Mouse (Mus musculus) hindbrain, embryonic 11.5 days (tissue): Measurements from ENCODE around the gene Fam43b. TPM values are rescaled to one million over a fixed set of nuclear protein-coding genes. Genes with fewer than 3 reads are reported as not detected.

Source experiments
- ATAC-seq: fragments of 200-750 bp; cut with Nextera tagmentation; 2 replicates; pipeline ENCODE4 v1.8.0; 2017; ENCODE audit warnings: mild to moderate bottlenecking, moderate TSS enrichment, moderate library complexity; ENCODE audit not compliant: low FRiP score
- DNase-seq: peaks from one replicate; pipeline ENCODE4 v3.0.0-alpha.2; 2015; ENCODE audit warnings: low spot score
- H3K27ac ChIP-seq: fragments of 300-500 bp; sonication (generic); 2 replicates; pipeline ENCODE4 v1.5.1; 2014; ENCODE audit warnings: mild to moderate bottlenecking, low read depth, low read length
- H3K27me3 ChIP-seq: fragments of 300-500 bp; sonication (generic); 2 replicates; pipeline ENCODE4 v1.6.1; 2014; ENCODE audit warnings: mild to moderate bottlenecking, low read length, moderate library complexity, mixed read lengths; ENCODE audit not compliant: control insufficient read depth, insufficient read depth
- H3K36me3 ChIP-seq: fragments of 300-500 bp; sonication (generic); 2 replicates; pipeline ENCODE4 v1.6.1; 2014; ENCODE audit warnings: mild to moderate bottlenecking, low read length, moderate library complexity, mixed read lengths; ENCODE audit not compliant: control insufficient read depth, insufficient read depth
- H3K4me1 ChIP-seq: fragments of 300-500 bp; sonication (generic); replicated peaks from 2 replicates; pipeline ENCODE4 v1.6.1; 2014; ENCODE audit warnings: low read length, mixed read lengths; ENCODE audit not compliant: control insufficient read depth, insufficient read depth
- H3K4me2 ChIP-seq: fragments of 300-500 bp; sonication (generic); replicated peaks from 2 replicates; pipeline ENCODE4 v1.6.1; 2014; ENCODE audit warnings: mild to moderate bottlenecking, low read depth, low read length
- H3K4me3 ChIP-seq: fragments of 300-500 bp; sonication (generic); 2 replicates; pipeline ENCODE4 v1.5.1; 2014; ENCODE audit warnings: low read depth, low read length
- H3K9ac ChIP-seq: fragments of 300-500 bp; sonication (generic); 2 replicates; pipeline ENCODE4 v1.6.1; 2014; ENCODE audit warnings: low read depth, low read length
- H3K9me3 ChIP-seq: fragments of 300-500 bp; sonication (generic); 2 replicates; pipeline ENCODE4 v1.6.1; 2016; ENCODE audit warnings: low read length; ENCODE audit not compliant: control insufficient read depth
- WGBS: fragments of 180-500 bp; shearing (Covaris S2); extraction: QIAGEN DNeasy Blood & Tissue Kit; methylation state at CpG from one replicate; pipeline ENCODE4 v1.1.7; 2014; 5-methylcytosine and 5-hydroxymethylcytosine counted together
- polyA plus RNA-seq: library from polyadenylated mRNA; unstranded; fragments of >200 nt; fragmentation: Nextera tagmentation; extraction: Ambion mirVana; gene quantifications from 2 replicates; pipeline ENCODE4 v1.2.1, GENCODE M21; 2014

The Fam43b gene
- polyA plus RNA-seq, 1 experiment from 2014 or later, result not detected

DNA sequence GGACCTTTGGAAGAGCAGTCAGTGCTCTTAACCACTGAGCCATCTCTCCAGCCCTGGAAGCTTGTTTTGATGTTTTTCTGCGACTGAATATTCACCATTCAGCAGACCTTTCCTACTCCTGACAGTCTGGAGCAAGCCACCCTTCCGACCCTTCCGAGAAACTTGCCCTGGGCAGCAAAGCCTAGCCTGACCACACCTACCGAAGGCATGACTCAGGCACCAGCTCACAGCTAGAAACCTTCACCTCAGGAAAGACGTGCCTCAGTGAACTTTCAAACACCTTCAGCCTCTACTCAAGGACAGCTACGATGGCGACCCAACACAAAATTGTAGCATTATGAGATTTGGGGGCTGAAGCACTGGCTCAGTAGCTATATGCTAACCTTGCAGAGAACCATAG lies 33.4 kb downstream of the Fam43b start:
- Histone ChIP-seq H3K9me3 (no peaks in the 10 kb centered on the region), H3K4me3 (no peak overlapping the region), H3K4me2 (no peak overlapping the region), H3K9ac (no peak overlapping the region), H3K4me1 (no peaks in the 10 kb centered on the region), H3K36me3 (no peaks in the 10 kb centered on the region), H3K27ac (no peak overlapping the region), H3K27me3 (peaks cover 5% of the 10 kb centered on the region)
- DNase-seq (no peak), ATAC-seq (no peak)
- WGBS, result 83% methylated on average over 7 of the region's 7 CpGs

DNA sequence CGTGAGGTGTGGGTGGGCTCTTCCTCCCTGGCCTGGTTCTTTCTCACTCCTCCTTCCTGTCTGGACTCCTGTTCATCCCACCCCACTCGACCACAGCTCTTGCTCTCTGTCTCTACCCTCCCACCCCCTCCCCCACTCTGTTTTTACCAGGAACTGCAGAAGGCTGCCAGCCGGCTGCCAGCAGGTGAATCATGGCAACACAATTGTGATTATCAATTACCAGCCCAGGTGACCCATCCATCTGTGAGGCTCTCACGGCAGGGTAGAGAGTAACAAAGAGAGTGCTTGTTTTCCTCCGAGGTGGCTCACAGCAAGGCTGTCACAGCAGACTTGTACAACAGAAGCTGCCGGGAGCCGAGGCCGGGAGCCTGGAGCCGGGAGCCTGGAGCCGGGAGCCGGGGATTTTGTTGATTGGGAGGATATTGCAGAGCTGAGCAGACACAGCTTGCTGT lies 34.9 kb downstream of the Fam43b start:
- ATAC-seq, result no peak

DNA sequence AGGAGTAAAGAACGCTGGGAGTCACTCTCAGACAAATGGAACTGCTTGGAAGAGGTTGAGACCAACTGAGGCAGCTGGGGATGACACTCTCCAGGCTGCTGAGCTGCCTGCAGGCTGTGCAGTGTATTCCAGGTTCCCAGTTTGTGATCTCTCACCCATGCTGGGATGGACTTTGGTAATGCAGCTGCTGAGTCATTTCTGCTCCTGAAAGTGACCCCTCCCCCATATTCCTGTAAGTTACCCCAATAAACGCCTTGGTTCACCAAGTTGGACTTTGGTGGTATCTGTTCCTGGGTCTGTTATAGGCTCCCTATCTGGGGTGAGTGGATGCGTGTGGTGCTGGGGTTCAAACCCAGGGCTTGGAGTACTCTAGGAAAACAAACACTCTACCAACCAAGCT lies 38.2 kb downstream of the Fam43b start:
- ATAC-seq (no peak), DNase-seq (no peak)
- Histone ChIP-seq H3K36me3 (no peaks in the 10 kb centered on the region), H3K27me3 (no peaks in the 10 kb centered on the region), H3K9ac (no peak overlapping the region), H3K4me3 (no peak overlapping the region), H3K4me2 (no peak overlapping the region), H3K4me1 (no peaks in the 10 kb centered on the region), H3K9me3 (no peaks in the 10 kb centered on the region), H3K27ac (no peak overlapping the region)
- 78% methylated on average over 3 of the region's 3 CpGs for WGBS

More for the DNA sequence above, 34.9 kb downstream of the Fam43b start:
- Histone ChIP-seq H3K4me2 (peak overlapping the region; percentile 15; the same call in 1 of the 2 replicates), H3K9ac (0 out of 2 replicates have a peak overlapping the region, but pooled peaks have one; percentile 21), H3K36me3 (no peaks in the 10 kb centered on the region), H3K9me3 (no peaks in the 10 kb centered on the region), H3K27ac (no peak overlapping the region), H3K4me3 (no peak overlapping the region), H3K27me3 (no peaks in the 10 kb centered on the region), H3K4me1 (no peaks in the 10 kb centered on the region)
- 7% methylated on average over 11 of the region's 11 CpGs for WGBS
- DNase-seq, result peak; percentile 36

DNA sequence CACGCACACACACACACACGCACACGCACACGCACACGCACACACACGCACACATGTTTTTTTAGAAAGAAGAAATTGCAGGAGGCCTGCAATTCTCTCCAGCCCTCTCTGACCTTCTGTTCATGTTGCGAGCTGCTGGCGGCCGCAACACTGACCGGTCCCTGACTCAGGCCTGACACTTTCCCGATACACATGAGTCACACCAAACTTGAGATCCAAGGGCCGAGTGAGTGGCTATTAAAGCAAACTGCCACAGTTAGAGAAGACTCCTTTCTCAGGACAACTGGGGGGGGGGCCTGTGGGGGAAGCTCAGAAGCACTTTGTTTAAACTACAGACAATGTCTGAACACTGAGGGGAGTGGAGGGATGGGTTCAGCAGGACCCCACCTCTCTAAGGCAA lies 39.8 kb downstream of the Fam43b start:
- Histone ChIP-seq H3K4me2 (no peak overlapping the region), H3K27me3 (no peaks in the 10 kb centered on the region), H3K9me3 (no peaks in the 10 kb centered on the region), H3K9ac (no peak overlapping the region), H3K27ac (no peak overlapping the region), H3K36me3 (no peaks in the 10 kb centered on the region), H3K4me3 (no peak overlapping the region), H3K4me1 (no peaks in the 10 kb centered on the region)
- DNase-seq, result no peak
- 95% methylated on average over 12 of the region's 12 CpGs for WGBS
- ATAC-seq, result no peak

DNA sequence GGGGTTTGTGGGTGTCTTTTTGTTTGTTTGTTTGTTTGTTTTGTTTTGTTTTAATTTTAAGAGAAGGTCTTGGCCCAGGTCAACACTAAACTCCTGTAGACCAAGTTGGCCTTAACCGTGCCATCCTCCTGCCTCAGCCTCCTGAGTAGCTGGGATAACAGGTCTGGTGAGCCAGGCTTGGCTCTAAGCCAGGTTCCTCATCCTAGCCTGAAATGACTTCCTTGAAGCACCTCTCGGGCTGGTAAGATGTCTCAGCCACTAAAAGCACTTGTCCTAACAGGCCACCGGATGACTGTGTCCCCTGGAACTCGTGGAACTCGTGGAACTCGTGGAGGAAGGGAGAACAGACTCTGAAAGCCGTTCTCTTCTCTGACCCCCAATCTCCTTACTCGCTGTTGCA lies 40.2 kb downstream of the Fam43b start:
- H3K9me3 ChIP-seq, result no peaks in the 10 kb centered on the region
- ATAC-seq (no peak), DNase-seq (no peak)
- 81% methylated on average over 8 of the region's 8 CpGs for WGBS
- H3K4me3 ChIP-seq, result no peak overlapping the region
- no peak overlapping the region for H3K9ac ChIP-seq
- no peaks in the 10 kb centered on the region for H3K27me3 ChIP-seq
- no peaks in the 10 kb centered on the region for H3K36me3 ChIP-seq
- no peak overlapping the region for H3K27ac ChIP-seq
- H3K4me2 ChIP-seq, result no peak overlapping the region
- H3K4me1 ChIP-seq, result no peaks in the 10 kb centered on the region

DNA sequence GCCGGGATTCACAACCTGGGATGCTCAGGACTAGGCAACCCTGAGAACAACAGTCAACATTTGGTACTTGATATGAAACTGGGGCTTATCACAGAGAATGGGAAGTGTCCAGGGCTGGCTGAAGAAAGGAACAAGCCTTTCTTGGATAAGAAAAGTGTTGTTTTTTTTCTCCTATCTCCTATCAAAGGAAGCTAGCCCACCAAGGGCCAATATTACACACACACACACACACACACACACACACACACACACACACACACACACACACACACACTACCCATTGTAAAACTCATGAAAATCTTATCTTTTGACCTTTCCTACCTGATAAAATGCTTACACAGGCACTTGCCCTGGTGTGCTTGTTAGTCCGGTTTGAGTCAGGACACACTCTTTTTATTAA lies 40.8 kb downstream of the Fam43b start:
- WGBS, result 96% methylated on average over 2 of the region's 2 CpGs
- Histone ChIP-seq H3K27ac (no peak overlapping the region), H3K27me3 (no peaks in the 10 kb centered on the region), H3K9ac (no peak overlapping the region), H3K4me2 (no peak overlapping the region), H3K4me3 (no peak overlapping the region), H3K36me3 (no peaks in the 10 kb centered on the region), H3K9me3 (no peaks in the 10 kb centered on the region), H3K4me1 (no peaks in the 10 kb centered on the region)
- DNase-seq (no peak), ATAC-seq (no peak)

DNA sequence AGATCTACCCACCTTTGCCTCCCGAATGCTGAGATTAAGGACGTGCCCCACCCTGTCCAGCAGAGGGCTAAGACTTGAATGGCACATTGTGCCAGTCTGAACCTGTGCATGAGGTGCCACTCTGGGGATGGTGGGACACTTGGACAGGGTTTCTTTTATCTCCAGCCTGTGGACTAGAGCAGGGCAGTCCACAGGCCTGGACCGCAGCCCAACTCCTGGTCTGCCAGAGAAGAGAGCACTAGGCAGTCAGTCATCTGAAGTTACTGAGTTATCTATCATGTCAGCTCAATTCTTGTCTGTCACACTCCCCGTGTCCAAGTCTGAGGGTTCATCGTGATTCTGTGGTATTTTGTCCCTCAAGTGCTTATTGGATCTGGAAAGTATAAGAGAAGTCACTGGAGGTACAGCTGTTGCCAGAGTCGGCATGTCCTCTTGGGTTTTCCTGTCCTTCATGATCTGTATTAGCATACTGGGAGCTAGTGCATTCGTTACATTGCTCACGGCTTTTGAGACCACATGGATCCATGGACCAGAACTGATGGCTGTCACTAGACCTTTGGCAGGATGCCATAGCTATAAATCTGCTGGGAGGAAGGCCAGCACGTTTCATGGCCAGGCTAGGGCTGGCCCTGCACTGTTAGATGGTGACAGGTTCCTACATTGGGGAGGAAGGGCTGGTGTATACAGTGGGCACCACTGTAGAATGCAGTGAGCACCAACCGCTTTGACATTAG lies 42.7 kb downstream of the Fam43b start:
- ATAC-seq, result no peak
- H3K4me3 ChIP-seq, result no peak overlapping the region
- WGBS, result 86% methylated on average over 10 of the region's 10 CpGs

DNA sequence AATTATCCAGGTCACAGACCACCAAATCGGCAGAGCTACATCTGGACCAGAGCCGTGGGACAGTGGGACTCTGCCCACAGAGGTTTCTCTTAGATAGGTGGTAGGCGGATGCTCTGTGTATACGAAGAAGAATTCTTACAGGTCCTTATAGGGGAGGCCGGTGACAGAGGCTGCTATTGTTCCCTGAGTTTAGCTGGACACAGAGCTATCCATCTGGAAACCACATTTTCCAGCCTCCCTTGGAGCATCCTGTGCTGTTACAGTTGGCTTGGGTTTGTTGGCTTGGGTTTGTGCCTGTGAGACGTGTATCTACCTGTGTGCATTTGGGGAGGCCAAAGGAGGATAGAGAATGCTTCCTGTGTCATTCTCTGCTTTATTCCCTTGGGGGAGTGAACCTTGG lies 43.6 kb downstream of the Fam43b start:
- Histone ChIP-seq H3K27ac (no peak overlapping the region), H3K27me3 (no peaks in the 10 kb centered on the region), H3K4me1 (no peaks in the 10 kb centered on the region), H3K9me3 (no peaks in the 10 kb centered on the region), H3K9ac (no peak overlapping the region), H3K36me3 (no peaks in the 10 kb centered on the region), H3K4me3 (no peak overlapping the region), H3K4me2 (no peak overlapping the region)
- DNase-seq (no peak), ATAC-seq (no peak)
- 84% methylated on average over 6 of the region's 6 CpGs for WGBS

More for the DNA sequence above, 42.7 kb downstream of the Fam43b start:
- Histone ChIP-seq H3K27me3 (no peaks in the 10 kb centered on the region), H3K9me3 (no peaks in the 10 kb centered on the region), H3K9ac (no peak overlapping the region), H3K4me1 (no peaks in the 10 kb centered on the region), H3K27ac (no peak overlapping the region), H3K36me3 (no peaks in the 10 kb centered on the region), H3K4me2 (no peak overlapping the region)
- no peak for DNase-seq

DNA sequence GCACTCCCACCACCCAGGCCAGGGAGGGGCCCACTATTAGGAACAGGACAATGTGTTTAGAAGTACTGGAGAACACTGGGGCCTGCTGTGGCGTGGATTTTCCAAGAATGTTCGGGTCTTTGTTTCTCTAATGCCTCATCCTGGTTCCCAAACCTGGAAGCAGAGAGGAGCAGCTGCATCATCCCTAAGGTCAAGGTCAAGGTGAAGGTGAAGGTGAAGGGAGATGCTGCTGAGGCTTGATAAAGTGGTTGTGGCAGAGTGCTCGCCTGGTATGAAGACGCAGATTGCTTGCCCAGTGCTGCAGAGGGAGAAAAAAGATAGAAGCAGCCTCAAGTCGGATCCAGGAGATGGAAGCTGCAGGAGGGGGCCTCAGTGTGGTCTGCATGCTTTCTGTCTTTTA lies 44.5 kb downstream of the Fam43b start:
- ATAC-seq, result no peak

More for the DNA sequence above, 44.5 kb downstream of the Fam43b start:
- no peak overlapping the region for H3K4me2 ChIP-seq
- no peak overlapping the region for H3K4me3 ChIP-seq
- no peaks in the 10 kb centered on the region for H3K27me3 ChIP-seq
- no peaks in the 10 kb centered on the region for H3K4me1 ChIP-seq
- WGBS, result 91% methylated on average over 5 of the region's 5 CpGs
- no peaks in the 10 kb centered on the region for H3K36me3 ChIP-seq
- no peak overlapping the region for H3K9ac ChIP-seq
- no peaks in the 10 kb centered on the region for H3K9me3 ChIP-seq
- no peak overlapping the region for H3K27ac ChIP-seq
- no peak for DNase-seq
